Mouse (Mus musculus) macrophage (primary cell): ENCODE measurements around the gene Mtmr12. TPM values are rescaled to one million over a fixed set of nuclear protein-coding genes. Genes with fewer than 3 reads are reported as not detected.
"Not testable (repeated sequence)": the region's sequence is repeated elsewhere in the genome, so short reads cannot be mapped to it uniquely, and the experiment has no call there.

Experiments
- H3K27ac ChIP-seq: fragments of 350-480 bp; formaldehyde crosslinking; 2 replicates; pipeline ENCODE4 v1.9.0; 2021
- H3K36me3 ChIP-seq: fragments of 350-480 bp; formaldehyde crosslinking; 2 replicates; pipeline ENCODE4 v1.9.0; 2021; ENCODE audit errors: inconsistent target
- H3K4me3 ChIP-seq: fragments of 350-480 bp; formaldehyde crosslinking; 2 replicates; pipeline ENCODE4 v1.9.0; 2021; ENCODE audit errors: inconsistent target
- H3K79me2 ChIP-seq: fragments of 350-480 bp; formaldehyde crosslinking; 2 replicates; pipeline ENCODE4 v1.9.0; 2021; ENCODE audit errors: inconsistent target
- WGBS: methylation state at CpG from one replicate; pipeline ENCODE4 v1.1.7; 2026; ENCODE audit warnings: inconsistent platforms; ENCODE audit not compliant: missing documents; 5-methylcytosine and 5-hydroxymethylcytosine counted together
- polyA plus RNA-seq: library from polyadenylated mRNA; stranded (reverse); fragments of 250-400 nt; gene quantifications from 3 replicates; pipeline ENCODE4 v1.2.4, GENCODE M21; 2018; ENCODE audit warnings: inconsistent platforms

Mtmr12 gene
- polyA plus RNA-seq, 1 experiment from 2014 or later, result 17.6 TPM

DNA sequence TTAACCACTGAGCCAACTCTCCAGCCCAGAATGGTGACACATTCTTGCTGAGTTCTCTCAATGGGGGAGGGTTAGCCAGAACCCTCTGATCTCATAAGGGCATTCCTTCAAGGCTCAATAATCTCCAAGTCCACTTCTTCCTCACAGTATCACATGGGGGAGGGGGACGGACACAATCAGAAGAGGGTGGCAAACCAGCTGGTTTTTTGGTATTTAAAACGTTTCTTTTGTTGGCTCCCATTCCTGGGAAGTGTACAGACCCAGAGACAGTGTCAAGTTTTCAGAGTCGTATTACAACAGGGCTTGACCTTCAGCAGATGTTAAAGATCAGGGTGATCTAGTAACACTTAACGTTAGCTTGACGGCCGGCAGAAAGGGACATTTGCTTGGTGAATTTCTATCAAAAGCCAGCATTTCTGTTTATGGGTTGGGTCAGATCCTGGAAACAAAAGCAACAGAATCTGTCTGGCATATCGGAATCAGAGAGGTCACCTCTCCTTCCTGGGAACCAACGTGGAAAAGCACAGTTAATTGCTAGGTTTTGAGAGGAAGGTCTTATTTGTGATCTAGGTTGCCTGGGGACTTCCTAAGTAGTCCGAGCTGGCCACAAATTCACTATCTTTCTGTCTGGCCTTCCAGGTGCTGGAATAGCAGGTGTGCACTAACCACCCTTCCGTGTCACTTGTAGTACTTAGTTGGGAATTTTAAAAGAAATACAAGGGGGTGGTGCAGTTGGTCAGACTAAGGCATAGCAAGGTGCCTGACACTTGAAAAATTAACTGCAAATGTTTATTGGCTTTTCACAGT, 1.1 kb upstream of the Mtmr12 start:
- WGBS, result 74% methylated on average over 9 of the region's 10 CpGs

DNA sequence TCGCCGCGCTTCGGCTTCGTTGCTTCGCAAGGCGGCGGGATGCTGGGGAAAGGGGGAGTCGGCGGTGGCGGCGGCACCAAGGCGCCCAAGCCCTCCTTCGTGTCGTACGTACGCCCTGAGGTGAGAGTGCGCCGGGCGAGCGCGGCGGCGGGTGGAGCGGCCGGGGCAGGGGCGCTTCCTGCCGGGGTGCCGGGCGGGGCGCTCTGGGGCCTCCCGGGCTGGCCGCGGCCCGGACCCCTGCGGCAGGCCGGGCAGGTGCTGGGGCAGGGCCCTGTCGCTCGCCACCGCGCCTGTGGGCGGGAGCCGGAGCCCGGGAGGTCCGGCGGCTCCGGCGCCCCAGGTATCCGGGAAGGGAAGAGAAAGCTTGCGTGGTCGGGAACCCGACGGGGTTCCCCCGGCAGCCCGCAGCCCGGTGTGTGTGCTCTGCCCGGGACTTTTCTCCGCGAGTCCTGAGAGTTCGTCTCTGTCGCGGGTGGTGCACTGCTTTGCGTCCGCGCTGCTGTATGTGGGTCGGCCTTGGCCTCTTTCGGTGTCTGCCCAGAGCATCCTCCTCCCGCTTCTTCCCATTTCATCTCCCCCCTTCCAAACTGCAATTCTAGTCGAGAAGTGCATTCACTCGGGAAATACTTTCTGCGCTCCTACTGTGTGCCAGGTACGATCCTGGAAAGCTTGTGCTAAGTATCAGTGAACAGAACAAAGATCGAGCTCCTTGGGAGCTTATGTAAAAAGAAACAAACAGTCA, 503 bp downstream of the Mtmr12 start:
- under 1% methylated on average over 47 of the region's 73 CpGs for WGBS

More for the DNA sequence above, 1.1 kb upstream of the Mtmr12 start:
- H3K27ac ChIP-seq, result peak overlapping the region; percentile 53
- peak overlapping the region; percentile 29 for H3K4me3 ChIP-seq
- no peaks in the 10 kb centered on the region for H3K36me3 ChIP-seq
- peaks cover 34% of the 10 kb centered on the region for H3K79me2 ChIP-seq

DNA sequence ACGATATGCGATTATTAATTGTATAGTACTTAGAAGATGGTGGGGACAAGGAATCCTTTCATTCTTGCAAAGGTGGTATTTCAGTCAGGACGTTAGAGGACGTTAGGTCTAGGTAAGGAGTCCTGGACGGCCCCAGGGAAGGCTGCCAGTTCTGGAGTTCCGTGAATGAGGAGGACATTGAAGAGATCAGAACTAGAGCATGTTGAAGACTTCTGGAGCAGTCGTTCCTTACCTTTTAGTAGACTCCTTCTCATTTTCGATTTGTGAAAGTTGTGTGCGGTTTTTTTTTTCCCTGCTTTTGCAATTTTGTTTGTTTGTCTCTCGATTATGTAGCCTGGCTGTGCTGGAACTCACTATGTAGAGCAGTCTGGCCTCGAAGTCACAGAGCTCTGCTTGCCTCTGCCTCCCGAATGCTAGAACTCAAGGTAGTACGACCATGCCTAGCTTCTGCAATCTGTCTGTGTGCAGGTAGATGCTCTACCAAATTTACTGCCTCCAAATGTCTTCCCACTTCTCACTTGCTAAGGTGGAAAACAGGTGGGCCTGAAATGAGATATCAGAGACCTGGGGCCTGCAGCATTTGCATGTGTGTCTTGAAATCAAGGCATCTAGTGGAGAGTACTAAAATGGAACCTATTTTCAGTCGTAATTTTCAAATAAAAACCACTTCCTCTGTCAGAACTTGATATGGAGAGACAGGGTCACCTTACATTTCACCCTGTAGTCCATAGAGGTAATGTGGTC, 1.2 kb downstream of the Mtmr12 start:
- Histone ChIP-seq H3K79me2 (peaks cover 58% of the 10 kb centered on the region), H3K4me3 (peak overlapping the region; percentile 68), H3K27ac (peak overlapping the region; percentile 35; the same call in 1 of the 2 replicates), H3K36me3 (no peaks in the 10 kb centered on the region)
- 11% methylated on average over 12 of the region's 14 CpGs for WGBS

More for the DNA sequence above, 503 bp downstream of the Mtmr12 start:
- Histone ChIP-seq H3K79me2 (peaks cover 50% of the 10 kb centered on the region), H3K27ac (peak overlapping the region; percentile 35; the same call in 1 of the 2 replicates), H3K36me3 (no peaks in the 10 kb centered on the region), H3K4me3 (peak overlapping the region; percentile 68)

DNA sequence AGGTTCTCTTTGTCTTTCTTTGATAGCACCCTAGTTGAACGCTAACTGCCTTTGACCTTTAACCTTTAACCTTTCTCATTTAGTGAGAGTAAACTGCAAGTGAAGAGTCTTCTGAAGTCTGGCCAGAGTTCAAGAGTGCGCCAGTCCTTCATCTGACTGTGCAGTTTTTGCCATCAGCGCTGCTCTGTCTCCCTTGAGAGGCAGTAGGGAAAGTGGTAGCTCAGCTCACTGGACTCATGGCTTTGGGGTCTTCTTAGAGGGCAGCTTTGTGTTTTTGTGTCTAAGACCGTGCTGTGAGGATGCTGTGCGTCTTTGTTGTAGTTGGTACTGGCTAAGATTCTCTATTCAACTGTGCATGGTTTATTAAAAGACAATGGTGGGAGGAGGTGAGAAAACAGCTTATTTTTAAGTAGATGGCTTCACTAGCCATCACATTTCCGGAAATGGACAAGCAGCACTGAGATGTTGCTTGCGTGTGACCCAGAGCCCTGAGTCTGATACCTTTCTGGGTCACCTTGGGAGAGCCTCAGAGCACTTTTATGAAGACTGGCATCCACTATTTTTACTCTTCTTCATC, 1.9 kb downstream of the Mtmr12 start:
- Histone ChIP-seq H3K36me3 (no peaks in the 10 kb centered on the region), H3K27ac (no peak overlapping the region), H3K79me2 (peaks cover 60% of the 10 kb centered on the region), H3K4me3 (no peak overlapping the region)
- 70% methylated on average over 7 of the region's 7 CpGs for WGBS

DNA sequence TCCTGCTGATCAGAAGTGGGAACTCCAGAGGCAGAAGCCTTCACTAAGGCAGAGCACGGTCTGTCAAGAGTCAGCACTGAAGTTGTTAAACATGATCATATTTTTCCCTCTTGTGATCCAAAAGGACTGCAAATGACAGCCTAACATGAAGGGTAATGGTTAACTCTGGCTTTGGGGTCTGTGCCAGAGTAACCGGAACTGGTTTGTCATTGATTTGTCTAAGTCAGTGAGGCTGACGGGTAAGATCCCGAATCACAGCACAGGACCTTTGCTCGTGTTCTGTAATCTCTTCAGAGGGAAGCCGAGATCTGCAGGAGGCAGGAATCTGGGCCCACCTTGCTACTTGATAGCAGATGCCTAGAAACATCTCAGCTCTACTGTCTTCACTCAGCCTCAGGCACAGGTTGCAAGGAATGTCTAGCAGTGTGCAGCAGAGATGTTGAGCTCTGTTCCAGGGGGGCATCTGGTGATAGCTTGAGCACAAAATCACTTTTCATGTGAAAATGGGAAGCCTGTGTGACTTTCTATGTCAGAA, 2.8 kb downstream of the Mtmr12 start:
- Histone ChIP-seq H3K36me3 (no peaks in the 10 kb centered on the region), H3K4me3 (no peak overlapping the region), H3K79me2 (peaks cover 69% of the 10 kb centered on the region), H3K27ac (no peak overlapping the region)
- 92% methylated on average over 6 of the region's 6 CpGs for WGBS

DNA sequence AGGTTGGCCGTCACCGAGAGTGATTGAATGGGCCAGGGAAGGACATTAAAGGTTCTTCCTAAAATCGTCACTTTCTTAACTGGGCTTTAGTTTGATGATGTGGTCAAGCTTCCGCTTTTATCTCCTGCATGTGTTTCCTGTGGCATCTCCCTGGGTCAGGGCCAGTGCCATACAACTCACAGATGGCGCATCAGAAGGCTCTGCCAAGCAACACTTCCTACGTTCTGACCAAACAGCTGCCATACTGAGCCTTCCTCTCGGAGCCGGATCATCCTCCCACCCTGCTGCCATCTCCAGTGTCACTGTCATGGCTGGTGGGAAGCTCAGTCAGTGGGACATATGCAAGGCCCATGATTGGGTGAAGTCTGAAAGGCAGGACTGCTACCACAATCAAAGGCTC, 6.7 kb downstream of the Mtmr12 start:
- Histone ChIP-seq H3K27ac (peak overlapping the region; percentile 63), H3K36me3 (no peaks in the 10 kb centered on the region), H3K79me2 (peaks cover 95% of the 10 kb centered on the region), H3K4me3 (no peak overlapping the region)
- 2% methylated on average over 8 of the region's 8 CpGs for WGBS

DNA sequence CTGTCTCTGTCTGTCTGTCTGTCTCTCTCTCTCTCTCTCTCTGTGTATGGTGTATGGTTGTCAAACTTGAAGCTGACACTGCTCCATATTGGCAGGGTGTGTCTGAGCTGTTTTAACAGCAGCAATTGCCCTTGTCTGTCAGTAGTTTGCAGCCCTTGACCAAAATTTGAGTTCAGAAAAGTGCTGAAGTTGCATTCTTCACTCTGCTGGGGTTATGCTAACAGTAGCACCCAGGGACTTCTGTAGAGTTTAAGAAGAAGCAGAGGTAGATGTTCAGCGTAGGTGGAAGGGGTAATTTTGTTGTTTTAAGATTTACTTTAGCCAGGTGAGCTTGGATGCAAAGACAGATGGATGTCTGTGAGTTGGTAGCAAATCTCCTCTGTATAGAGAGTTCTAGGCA, 7.4 kb downstream of the Mtmr12 start:
- no peaks in the 10 kb centered on the region for H3K36me3 ChIP-seq

DNA sequence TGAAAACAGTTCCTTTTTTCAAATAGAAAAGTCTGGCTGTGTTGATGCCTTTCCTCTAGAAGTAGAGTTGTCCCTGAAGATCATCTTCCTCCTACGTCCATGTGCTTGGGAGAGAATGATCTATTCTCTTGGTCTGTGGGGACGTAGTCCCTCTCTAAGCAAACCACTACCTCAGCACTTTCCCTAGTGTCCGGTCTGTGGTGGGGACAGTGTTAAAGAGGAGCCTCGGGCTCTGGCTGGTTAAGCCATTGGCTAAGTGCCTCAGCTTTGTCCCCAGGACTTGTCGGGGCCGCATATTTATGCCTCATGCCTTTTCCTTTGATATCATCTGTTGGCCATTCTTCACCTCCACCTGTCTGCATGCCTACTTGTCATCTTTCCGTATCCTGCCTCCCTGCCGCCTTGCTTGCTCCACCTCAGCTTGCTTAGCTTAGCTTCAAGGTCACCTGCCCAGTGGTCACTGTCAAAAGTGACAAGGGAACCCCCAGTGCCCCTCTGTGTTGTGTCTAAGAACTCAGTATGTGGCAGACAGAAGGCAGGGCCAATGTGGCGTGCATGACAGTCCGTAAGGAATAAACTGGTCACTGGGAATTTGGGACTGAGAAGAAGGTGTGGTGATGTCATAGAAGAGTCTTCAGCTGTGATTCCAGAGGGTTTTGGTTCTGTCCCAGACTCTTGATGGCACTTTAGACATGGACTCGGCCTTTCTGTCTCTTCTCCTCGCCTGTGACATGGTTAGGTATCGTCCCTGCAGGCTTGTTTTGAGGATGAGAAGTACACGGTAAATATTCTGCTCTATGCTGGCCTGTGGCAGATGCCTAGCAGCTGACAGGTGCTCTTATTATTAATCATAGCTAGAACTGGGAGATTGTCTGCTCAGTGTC, 9.9 kb downstream of the Mtmr12 start:
- no peak overlapping the region for H3K4me3 ChIP-seq
- 76% methylated on average over 14 of the region's 14 CpGs for WGBS
- H3K36me3 ChIP-seq, result no peaks in the 10 kb centered on the region
- H3K27ac ChIP-seq, result peak overlapping the region; percentile 65
- peaks cover 95% of the 10 kb centered on the region for H3K79me2 ChIP-seq

More for the DNA sequence above, 7.4 kb downstream of the Mtmr12 start:
- no peak overlapping the region for H3K4me3 ChIP-seq
- peaks cover 95% of the 10 kb centered on the region for H3K79me2 ChIP-seq
- WGBS, result 100% methylated on average over 1 of the region's 1 CpGs
- H3K27ac ChIP-seq, result peak overlapping the region; percentile 63

DNA sequence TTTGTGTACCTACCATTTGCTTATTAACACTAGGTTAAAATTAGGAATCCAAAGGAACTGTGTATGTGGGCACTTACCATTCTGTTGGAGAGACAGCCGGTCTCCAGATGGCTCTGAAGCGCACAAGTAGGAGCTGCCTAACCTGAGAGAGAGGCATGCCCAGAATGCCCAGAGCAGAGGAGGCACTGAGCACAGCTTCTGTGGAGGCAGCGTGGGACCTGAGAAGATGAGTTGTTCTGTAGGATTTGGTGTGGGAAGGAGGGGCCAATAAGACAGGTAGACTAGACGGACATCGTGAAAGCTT, 10.5 kb downstream of the Mtmr12 start:
- H3K79me2 ChIP-seq, result peaks cover 95% of the 10 kb centered on the region
- no peaks in the 10 kb centered on the region for H3K36me3 ChIP-seq
- H3K27ac ChIP-seq, result no peak overlapping the region
- no peak overlapping the region for H3K4me3 ChIP-seq
- 100% methylated on average over 5 of the region's 5 CpGs for WGBS

DNA sequence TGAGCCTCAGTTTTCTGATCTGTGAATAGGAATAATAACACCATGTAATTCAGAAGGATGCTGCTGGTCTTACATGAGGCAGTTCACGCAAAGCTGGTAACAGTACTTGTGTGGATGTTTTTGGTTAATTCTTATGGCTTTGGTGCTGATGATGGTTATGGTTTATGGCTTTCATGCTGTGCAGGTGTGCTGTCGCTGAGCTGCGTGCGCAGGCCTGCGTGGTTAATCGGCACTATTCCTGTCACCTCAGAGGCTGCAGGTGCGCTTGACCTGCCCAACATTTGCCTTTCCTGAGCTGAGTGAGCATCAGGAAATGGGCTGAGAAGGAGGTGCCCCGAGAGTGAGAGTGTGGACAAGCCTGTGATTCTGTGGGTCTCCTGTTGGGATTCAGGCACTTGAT, 11.3 kb downstream of the Mtmr12 start:
- no peak overlapping the region for H3K27ac ChIP-seq
- no peak overlapping the region for H3K4me3 ChIP-seq
- H3K36me3 ChIP-seq, result no peaks in the 10 kb centered on the region
- WGBS, result 97% methylated on average over 8 of the region's 8 CpGs
- peaks cover 95% of the 10 kb centered on the region for H3K79me2 ChIP-seq

DNA sequence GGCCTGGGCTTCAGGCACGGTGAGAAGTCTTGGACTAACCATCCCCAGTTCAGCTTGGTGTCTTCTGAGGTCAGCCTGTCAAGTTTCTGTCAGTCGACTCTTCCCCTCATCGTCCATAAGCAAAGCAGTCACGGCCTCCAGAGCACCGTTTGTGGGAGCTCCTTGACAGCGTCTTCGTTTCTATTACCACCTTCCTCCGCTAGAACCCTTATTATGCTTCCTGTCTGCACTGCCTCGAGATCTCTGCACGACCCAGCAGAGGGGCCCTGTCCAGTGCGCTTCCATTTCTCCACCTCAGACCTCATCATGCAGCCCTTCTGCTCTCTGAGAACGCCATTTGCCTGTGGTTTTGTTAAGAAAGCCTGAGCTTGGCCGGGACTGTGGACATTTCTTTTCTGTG, 12.0 kb downstream of the Mtmr12 start:
- Histone ChIP-seq H3K36me3 (no peaks in the 10 kb centered on the region), H3K4me3 (no peak overlapping the region), H3K27ac (no peak overlapping the region), H3K79me2 (peaks cover 99% of the 10 kb centered on the region)
- WGBS, result 53% methylated on average over 11 of the region's 13 CpGs

DNA sequence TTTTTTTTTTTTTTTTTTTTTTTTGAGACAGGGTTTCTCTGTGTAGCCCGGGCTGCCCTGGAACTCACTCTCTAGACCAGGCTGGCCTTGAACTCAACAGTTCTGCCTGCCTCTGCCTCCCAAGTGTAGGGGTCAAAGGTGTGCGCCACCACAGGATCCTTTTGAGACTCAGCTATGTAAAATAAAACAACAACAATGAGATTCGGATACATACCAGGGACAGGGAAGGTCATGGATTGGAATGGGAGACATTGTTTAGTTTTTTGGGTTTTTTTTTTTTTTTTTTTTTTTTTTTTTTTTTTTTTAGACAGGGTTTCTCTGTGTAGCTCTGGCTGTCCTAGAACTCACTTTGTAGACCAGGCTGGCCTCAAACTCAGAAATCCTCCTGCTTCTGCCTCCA, 12.5 kb downstream of the Mtmr12 start:
- H3K36me3 ChIP-seq, H3K27ac ChIP-seq, H3K4me3 ChIP-seq: not testable (repeated sequence)
- WGBS, result 100% methylated on average over 3 of the region's 3 CpGs
- H3K79me2 ChIP-seq, result peaks cover 99% of the 10 kb centered on the region

DNA sequence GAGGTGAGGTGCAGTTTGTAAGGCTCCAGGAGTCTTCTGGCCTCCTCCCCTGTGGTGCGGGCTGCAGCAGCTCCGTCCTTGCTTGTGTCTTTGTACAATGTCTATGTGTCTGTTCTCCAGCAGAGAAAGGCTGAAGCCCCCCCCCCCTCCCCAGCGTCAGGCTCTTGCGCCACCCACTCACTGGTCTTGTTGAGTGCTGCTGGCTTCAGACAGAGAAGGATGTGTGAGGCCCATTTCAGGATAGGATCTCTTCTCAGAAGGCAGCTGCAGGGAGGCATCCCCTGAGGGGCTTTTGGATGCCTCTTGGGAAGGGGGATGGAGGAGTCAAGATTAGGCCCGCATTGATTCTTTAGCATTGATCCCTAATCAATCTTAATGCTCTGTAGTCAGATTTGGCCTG, 13.0 kb downstream of the Mtmr12 start:
- Histone ChIP-seq H3K27ac (no peak overlapping the region), H3K79me2 (peaks cover 99% of the 10 kb centered on the region), H3K36me3 (no peaks in the 10 kb centered on the region), H3K4me3 (no peak overlapping the region)
- WGBS, result 78% methylated on average over 5 of the region's 5 CpGs
